Mouse (Mus musculus): ENCODE data around the gene Mrpl55. TPM values are rescaled to one million over a fixed set of nuclear protein-coding genes. Genes with fewer than 3 reads are reported as not detected.

The Mrpl55 gene
- total and polyA plus RNA-seq, 3 experiments: 68.5 to 75.5 TPM; not detected in 1

DNA sequence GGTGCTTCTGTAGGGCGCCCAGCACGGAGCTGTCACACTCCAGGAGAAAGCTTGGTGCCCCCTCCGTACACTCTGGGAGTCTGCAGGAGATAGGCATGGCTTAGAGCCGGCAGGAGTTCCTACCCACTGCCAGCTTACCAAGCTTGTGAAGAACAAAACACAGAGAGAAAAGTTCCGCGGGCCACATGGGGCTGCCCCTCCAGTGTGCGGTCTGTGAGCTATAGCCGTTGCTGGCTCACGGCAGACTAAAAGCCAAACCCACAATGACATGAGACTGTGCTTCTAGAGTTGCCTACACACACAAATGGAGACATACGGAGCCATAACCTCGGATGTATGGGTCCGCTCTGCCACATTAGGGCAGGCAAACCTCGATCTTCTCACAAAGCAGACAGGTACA is 43.2 kb upstream of the Mrpl55 start:
- no peak for DNase-seq (ENCODE audit: low read depth, low spot score)
- H3K9me3 ChIP-seq (replicated peaks; ENCODE audit: insufficient read depth, low read length): no peaks in the 10 kb centered on the region
- no peak overlapping the region for H3K4me3 ChIP-seq (ENCODE audit: control insufficient read depth in 1 of 2, insufficient read depth in 1 of 2, low read depth in 2 of 2, low read length in 2 of 2)
- TF ChIP-seq MEF2A (IDR thresholded peaks at IDR 0.05; ENCODE audit: extremely low read depth, insufficient replicate concordance, low read depth, low read length, poor library complexity, severe bottlenecking): no peak
- no peak for TF ChIP-seq ZC3H11A (IDR thresholded peaks at IDR 0.05; ENCODE audit: low read depth, low read length)
- TF ChIP-seq CHD2 (IDR thresholded peaks at IDR 0.05; ENCODE audit: low read length): no peak
- TF ChIP-seq ZMIZ1 (IDR thresholded peaks at IDR 0.05; ENCODE audit: low read depth, low read length): no peak
- no peak for TF ChIP-seq POLR2AphosphoS5 (IDR thresholded peaks at IDR 0.05; ENCODE audit: borderline replicate concordance, low read depth, low read length)
- no peak for TF ChIP-seq ETS1 (IDR thresholded peaks at IDR 0.05; ENCODE audit: low read depth, low read length)
- no peak for TF ChIP-seq JUND (IDR thresholded peaks at IDR 0.05; ENCODE audit: low read depth, low read length)
- no peak for TF ChIP-seq NRF1 (IDR thresholded peaks at IDR 0.05; ENCODE audit: insufficient read depth, low read depth, low read length, poor library complexity, severe bottlenecking)
- TF ChIP-seq CTCF (IDR thresholded peaks at IDR 0.05 in 2 of 3, conservative IDR thresholded peaks at IDR 0.05 in 1 of 3; ENCODE audit: control insufficient read depth in 1 of 3, insufficient read depth in 1 of 3, low read depth in 2 of 3, low read length in 3 of 3, poor library complexity in 1 of 3, severe bottlenecking in 1 of 3): no peak
- TF ChIP-seq SMC3 (IDR thresholded peaks at IDR 0.05; ENCODE audit: low read depth, low read length): no peak
- TF ChIP-seq ZNF384 (IDR thresholded peaks at IDR 0.05; ENCODE audit: low read depth, low read length): no peak
- no peak for TF ChIP-seq MAZ (IDR thresholded peaks at IDR 0.05; ENCODE audit: low read depth, low read length)
- no peak for TF ChIP-seq TAL1 (IDR thresholded peaks at IDR 0.05; ENCODE audit: low read length)
- H3K9ac ChIP-seq (ENCODE audit: control insufficient read depth, low read depth, low read length, poor library complexity, severe bottlenecking): no peak overlapping the region
- H3K79me2 ChIP-seq (ENCODE audit: control insufficient read depth, insufficient read depth, low read length, poor library complexity): peaks cover 10% of the 10 kb centered on the region
- peaks cover 0 to 9% of the 10 kb centered on the region in 2 experiments; a peak in 2 of 4 replicates for H3K36me3 ChIP-seq (ENCODE audit: control insufficient read depth in 1 of 2, insufficient read depth in 2 of 2, low read length in 2 of 2)
- peaks cover 4 to 17% of the 10 kb centered on the region in 2 experiments; a peak in 3 of 4 replicates for H3K4me1 ChIP-seq (ENCODE audit: control insufficient read depth in 1 of 2, insufficient read depth in 2 of 2, low read length in 2 of 2)
- H3K27me3 ChIP-seq (ENCODE audit: control insufficient read depth in 1 of 2, insufficient read depth in 2 of 2, low read length in 2 of 2): no peaks in the 10 kb centered on the region
- no peak overlapping the region for H3K27ac ChIP-seq (ENCODE audit: control insufficient read depth, low read depth, low read length)

DNA sequence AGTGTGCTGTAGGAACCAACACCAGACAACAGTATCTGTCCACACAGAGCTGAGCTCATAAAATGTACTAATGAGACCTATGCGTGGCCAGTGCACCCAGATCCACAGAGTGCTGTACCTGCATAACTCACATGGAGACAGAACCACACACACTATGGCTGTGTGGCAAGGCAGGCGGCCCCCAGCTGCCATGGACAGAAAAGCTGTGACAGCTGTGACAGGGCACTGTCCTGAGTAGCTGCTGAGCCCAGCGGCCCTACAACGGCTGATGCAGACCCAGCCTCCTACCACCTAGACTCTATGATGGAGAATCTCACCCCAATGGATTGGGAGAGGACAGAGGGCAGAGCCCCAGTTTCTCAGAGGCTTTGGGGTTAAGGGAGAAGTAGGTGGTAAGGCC is 42.7 kb upstream of the Mrpl55 start:
- no peaks in the 10 kb centered on the region for H3K27me3 ChIP-seq (ENCODE audit: control insufficient read depth in 1 of 2, insufficient read depth in 2 of 2, low read length in 2 of 2)
- H3K79me2 ChIP-seq (ENCODE audit: control insufficient read depth, insufficient read depth, low read length, poor library complexity): peaks cover 10% of the 10 kb centered on the region
- peaks cover 5 to 18% of the 10 kb centered on the region in 2 experiments; a peak in 3 of 4 replicates for H3K4me1 ChIP-seq (ENCODE audit: control insufficient read depth in 1 of 2, insufficient read depth in 2 of 2, low read length in 2 of 2)
- no peak for DNase-seq (ENCODE audit: low read depth, low spot score)
- peaks cover 0 to 10% of the 10 kb centered on the region in 2 experiments; a peak in 2 of 4 replicates for H3K36me3 ChIP-seq (ENCODE audit: control insufficient read depth in 1 of 2, insufficient read depth in 2 of 2, low read length in 2 of 2)
- H3K9me3 ChIP-seq (replicated peaks; ENCODE audit: insufficient read depth, low read length): no peaks in the 10 kb centered on the region
- H3K9ac ChIP-seq (ENCODE audit: control insufficient read depth, low read depth, low read length, poor library complexity, severe bottlenecking): no peak overlapping the region
- H3K4me3 ChIP-seq (ENCODE audit: control insufficient read depth in 1 of 2, insufficient read depth in 1 of 2, low read depth in 2 of 2, low read length in 2 of 2): no peak overlapping the region
- H3K27ac ChIP-seq (ENCODE audit: control insufficient read depth, low read depth, low read length): no peak overlapping the region
- TF ChIP-seq POLR2AphosphoS2 (IDR thresholded peaks at IDR 0.05; ENCODE audit: low read length): no peak
- no peak for TF ChIP-seq TAL1 (IDR thresholded peaks at IDR 0.05; ENCODE audit: low read length)
- TF ChIP-seq ETS1 (IDR thresholded peaks at IDR 0.05; ENCODE audit: low read depth, low read length): no peak
- no peak for TF ChIP-seq USF1 (IDR thresholded peaks at IDR 0.05; ENCODE audit: low read depth, low read length)
- no peak for TF ChIP-seq TBP (IDR thresholded peaks at IDR 0.05; ENCODE audit: low read depth, low read length)
- no peak for TF ChIP-seq ZMIZ1 (IDR thresholded peaks at IDR 0.05; ENCODE audit: low read depth, low read length)
- no peak for TF ChIP-seq JUND (IDR thresholded peaks at IDR 0.05; ENCODE audit: low read depth, low read length)
- TF ChIP-seq CHD2 (IDR thresholded peaks at IDR 0.05; ENCODE audit: low read length): no peak
- TF ChIP-seq MYC (IDR thresholded peaks at IDR 0.05; ENCODE audit: low read depth, low read length): no peak
- no peak for TF ChIP-seq GATA1 (IDR thresholded peaks at IDR 0.05; ENCODE audit: low read depth, low read length)
- no peak for TF ChIP-seq USF2 (IDR thresholded peaks at IDR 0.05; ENCODE audit: borderline replicate concordance in 1 of 2, insufficient read depth in 1 of 2, low read depth in 1 of 2, low read length in 2 of 2)
- TF ChIP-seq SIN3A (IDR thresholded peaks at IDR 0.05; ENCODE audit: low read length): no peak
- no peak for TF ChIP-seq NRF1 (IDR thresholded peaks at IDR 0.05; ENCODE audit: insufficient read depth, low read depth, low read length, poor library complexity, severe bottlenecking)
- no peak for TF ChIP-seq MAZ (IDR thresholded peaks at IDR 0.05; ENCODE audit: low read depth, low read length)
- TF ChIP-seq TCF12 (IDR thresholded peaks at IDR 0.05; ENCODE audit: low read depth, low read length): no peak
- no peak for TF ChIP-seq RAD21 (IDR thresholded peaks at IDR 0.05; ENCODE audit: low read depth, low read length)
- no peak for TF ChIP-seq BHLHE40 (IDR thresholded peaks at IDR 0.05; ENCODE audit: borderline replicate concordance, low read depth, low read length)
- TF ChIP-seq ZC3H11A (IDR thresholded peaks at IDR 0.05; ENCODE audit: low read depth, low read length): no peak
- TF ChIP-seq UBTF (IDR thresholded peaks at IDR 0.05; ENCODE audit: borderline replicate concordance, insufficient read depth, low read depth, low read length): no peak
- no peak for TF ChIP-seq CTCF (IDR thresholded peaks at IDR 0.05 in 2 of 3, conservative IDR thresholded peaks at IDR 0.05 in 1 of 3; ENCODE audit: control insufficient read depth in 1 of 3, insufficient read depth in 1 of 3, low read depth in 2 of 3, low read length in 3 of 3, poor library complexity in 1 of 3, severe bottlenecking in 1 of 3)
